Mouse (Mus musculus): Measurements from ENCODE around the gene Abca4.

DNA sequence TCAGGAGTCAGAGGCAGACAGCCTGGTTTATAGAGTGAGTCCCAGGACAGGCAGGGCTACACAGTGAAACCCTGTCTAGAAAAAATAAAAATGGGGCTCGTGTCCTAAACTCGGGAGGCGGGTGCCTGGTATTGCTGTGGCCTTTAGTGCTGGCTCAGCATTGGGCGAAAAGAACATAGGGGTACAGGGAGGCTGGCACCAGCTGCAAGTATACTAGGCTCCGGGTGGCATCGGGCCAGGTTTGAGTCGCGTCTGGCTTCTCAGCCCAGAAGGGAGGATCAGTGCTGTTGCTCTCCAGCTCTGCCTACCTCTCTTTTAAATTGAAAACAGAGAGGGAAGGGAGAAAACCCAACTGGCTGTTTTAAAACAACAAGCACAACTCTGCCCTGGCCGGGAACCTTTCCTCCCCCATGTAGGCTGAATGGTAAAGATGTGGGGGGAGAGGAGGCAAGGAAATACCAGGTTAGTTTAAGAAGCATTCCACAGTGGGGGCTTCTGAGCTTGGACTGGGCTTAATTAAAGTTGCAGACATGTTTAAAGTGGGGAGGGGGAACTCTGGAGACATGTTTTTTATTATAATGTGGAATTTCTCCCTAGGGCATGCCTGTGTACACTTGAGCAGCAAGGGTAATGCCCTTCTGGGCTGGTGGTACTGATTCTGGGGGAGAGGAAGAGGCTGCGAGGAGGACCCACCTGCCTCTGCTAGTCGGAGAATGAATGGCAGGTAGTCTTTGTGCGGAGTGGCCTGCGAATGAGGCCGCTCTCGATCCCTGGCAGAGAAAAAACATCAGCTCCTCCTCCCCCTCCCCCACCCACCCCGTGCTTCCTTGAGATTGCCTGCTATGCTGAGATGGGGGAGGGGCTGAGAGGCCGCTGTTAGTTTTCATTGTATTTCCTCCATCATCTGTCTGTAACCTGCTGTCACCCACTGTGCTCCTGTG lies 3.9 kb downstream of the Abca4 start:
- TF ChIP-seq CTCF (IDR thresholded peaks at IDR 0.05; ENCODE audit: control insufficient read depth, insufficient read depth, insufficient replicate concordance, low read depth, low read length), result no peak
- TF ChIP-seq POLR2A (IDR thresholded peaks at IDR 0.05; ENCODE audit: control insufficient read depth, low read depth, low read length), result no peak
